Mouse (Mus musculus) hindlimb bud, embryonic 11.5 days (tissue): ENCODE data around the gene Poc1a.

Experiments used
- DNase-seq: peaks from one replicate; pipeline ENCODE4 v3.0.0-alpha.2; 2012; ENCODE audit warnings: low read depth, low spot score; ENCODE audit errors: extremely low spot score

Gene Poc1a

GRCm38 (mm10) chr9:106394649-106395602 is 114.1 kb downstream of the Poc1a start:
- DNase-seq = no peak

GRCm38 (mm10) chr9:106397733-106398132 is 116.9 kb downstream of the Poc1a start:
- DNase-seq = no peak

- DNase-seq = no peak
Measured at GRCm38 (mm10) chr9:106398667-106399311, 117.9 kb downstream of the Poc1a start.

- DNase-seq = no peak
Measured at GRCm38 (mm10) chr9:106399808-106400207, 118.9 kb downstream of the Poc1a start.
